Mouse (Mus musculus) granulocyte monocyte progenitor cell, adult 5-6 weeks (primary cell): ENCODE results near the gene Plvap. TPM values are rescaled to one million over a fixed set of nuclear protein-coding genes. Genes with fewer than 3 reads are reported as not detected.
"Not testable (repeated sequence)": the region's sequence is repeated elsewhere in the genome, so short reads cannot be mapped to it uniquely, and the experiment has no call there.

Experiments used
- ATAC-seq: replicated peaks from 2 replicates; pipeline ENCODE4 v1.8.0; 2016; ENCODE audit warnings: mild to moderate bottlenecking, moderate TSS enrichment, inconsistent platforms; ENCODE audit not compliant: poor library complexity, severe bottlenecking
- total RNA-seq, 2 experiments: library from RNA; stranded (forward) in 1 of 2; stranded (reverse) in 1 of 2; fragments of 200-712, 200-1000 nt in 1 of 2; fragments of >200 nt in 1 of 2; fragmentation: Nextera tagmentation in 1 of 2; gene quantifications; 2 replicates each; pipeline ENCODE4 v1.2.3; 2014 to 2017

Gene Plvap
- not detected in 2 replicates for total RNA-seq (2014; fragmentation: Nextera tagmentation)
- 0.10 and 0.43 TPM in 2 replicates for total RNA-seq (2017)

- peak; percentile 84 for ATAC-seq
These were observed at the start of gene Plvap for GRCm38 (mm10) chr8:71511644-71512043. Gene Plvap, minus strand, starts transcription at chr8:71511752.

- ATAC-seq: no peak
These were observed 49.2 kb upstream of the Plvap start for GRCm38 (mm10) chr8:71560765-71561164.

- no peak for ATAC-seq
These were observed 48.5 kb upstream of the Plvap start for GRCm38 (mm10) chr8:71560071-71560470.

- peak; percentile 78 for ATAC-seq
These were observed 47.6 kb upstream of the Plvap start for GRCm38 (mm10) chr8:71558958-71559690.

- peak; percentile 22 for ATAC-seq
These were observed 46.8 kb upstream of the Plvap start, which contains the start of gene Tmem221 for GRCm38 (mm10) chr8:71558071-71558957. Gene Tmem221, minus strand, starts transcription at chr8:71558871.

GRCm38 (mm10) chr8:71554644-71555043 is 43.1 kb upstream of the Plvap start:
- ATAC-seq: no peak

- ATAC-seq: no peak
These were observed 42.4 kb upstream of the Plvap start for GRCm38 (mm10) chr8:71554001-71554400.

GRCm38 (mm10) chr8:71552770-71553169 is 41.2 kb upstream of the Plvap start:
- ATAC-seq: no peak

- ATAC-seq: no peak
These were observed 39.2 kb upstream of the Plvap start for GRCm38 (mm10) chr8:71550754-71551153.

- no peak for ATAC-seq
These were observed 36.0 kb upstream of the Plvap start for GRCm38 (mm10) chr8:71547590-71547989.

GRCm38 (mm10) chr8:71545053-71545452 is 33.5 kb upstream of the Plvap start:
- ATAC-seq: no peak

- no peak for ATAC-seq
These were observed 32.2 kb upstream of the Plvap start for GRCm38 (mm10) chr8:71543755-71544154.

GRCm38 (mm10) chr8:71542632-71543343 is 31.2 kb upstream of the Plvap start, which contains the start of gene Mvb12a:
Gene Mvb12a, plus strand, starts transcription at chr8:71542922.
- ATAC-seq: peak; percentile 96

GRCm38 (mm10) chr8:71537028-71537867 is 25.7 kb upstream of the Plvap start, which contains the start of gene Bst2:
Gene Bst2, minus strand, starts transcription at chr8:71537456.
- ATAC-seq: peak; percentile 90

- peak; percentile 46 for ATAC-seq
These were observed 24.1 kb upstream of the Plvap start for GRCm38 (mm10) chr8:71535663-71536062.

- no peak for ATAC-seq
These were observed 22.8 kb upstream of the Plvap start for GRCm38 (mm10) chr8:71534263-71534810.

GRCm38 (mm10) chr8:71530735-71531467 is 19.3 kb upstream of the Plvap start:
- not testable (repeated sequence) for ATAC-seq

- peak; percentile 93 for ATAC-seq
These were observed 17.0 kb upstream of the Plvap start for GRCm38 (mm10) chr8:71528362-71529073.
